Mouse (Mus musculus) liver, embryonic 14.5 days (tissue): Measurements from ENCODE around the gene Ffar4.

Source experiments
- CTCF ChIP-seq: IDR thresholded peaks from 2 replicates; pipeline ENCODE4 v1.5.1; 2016; ENCODE audit warnings: antibody characterized with exemption, low read depth, control low read depth
- EP300 ChIP-seq: IDR thresholded peaks from 2 replicates; pipeline ENCODE4 v1.6.1; 2016; ENCODE audit warnings: antibody characterized with exemption, low read depth

DNA sequence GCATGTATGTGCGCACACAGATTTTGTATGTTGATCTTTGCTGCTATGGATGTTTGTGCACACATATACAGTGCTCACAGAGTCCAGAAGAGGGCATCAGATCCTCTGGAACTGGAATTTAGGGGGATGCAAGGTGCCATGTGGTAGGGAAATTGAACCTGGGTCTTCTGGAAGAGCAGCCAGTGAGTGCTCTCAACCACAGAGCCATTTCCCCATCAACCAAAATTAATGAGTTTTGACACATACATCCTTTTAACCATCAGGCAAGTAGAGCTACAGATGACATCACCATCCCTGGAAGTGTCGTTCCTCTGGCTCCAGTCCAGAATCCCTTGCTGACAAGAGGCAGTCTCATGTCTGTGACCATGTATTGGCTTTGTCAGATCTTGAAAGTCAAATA lies 20.6 kb upstream of the Ffar4 start:
- no peak for TF ChIP-seq CTCF
- TF ChIP-seq EP300: no peak
